Mouse (Mus musculus): ENCODE measurements around the gene Dnah6. TPM values are rescaled to one million over a fixed set of nuclear protein-coding genes. Genes with fewer than 3 reads are reported as not detected.

The Dnah6 gene
- polyA plus RNA-seq, 1 experiment from 2014 or later, result 0.37 TPM

DNA sequence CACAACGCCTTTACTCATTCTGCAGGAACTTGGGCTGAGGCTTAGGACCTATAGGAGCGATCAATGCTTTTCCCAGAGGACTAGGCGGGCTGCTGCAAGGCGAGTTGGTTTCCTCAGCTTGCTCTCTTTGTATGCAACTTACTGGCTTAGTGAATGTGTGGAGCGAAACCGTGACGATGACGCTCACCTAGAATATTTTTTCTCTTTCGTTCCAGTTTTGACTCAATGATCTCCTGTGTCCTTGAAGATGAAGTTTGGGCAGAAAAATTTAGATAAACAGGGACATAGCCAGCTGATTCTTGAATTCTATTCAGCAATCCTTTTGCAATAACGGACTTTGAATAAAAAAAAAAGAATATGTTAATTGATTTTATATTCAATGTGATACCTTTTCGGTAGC is 101.1 kb downstream of the Dnah6 start:
- Histone ChIP-seq H3K27ac (replicated peaks) (no peak overlapping the region), H3K9me3 (no peaks in the 10 kb centered on the region), H3K36me3 (no peaks in the 10 kb centered on the region), H3K4me3 (no peak overlapping the region), H3K9ac (replicated peaks) (no peak overlapping the region), H3K4me1 (no peaks in the 10 kb centered on the region), H3K27me3 (no peaks in the 10 kb centered on the region), H3K4me2 (replicated peaks) (no peak overlapping the region)
- 85% methylated on average over 11 of the region's 11 CpGs for WGBS
- no peak for ATAC-seq (replicated peaks)

DNA sequence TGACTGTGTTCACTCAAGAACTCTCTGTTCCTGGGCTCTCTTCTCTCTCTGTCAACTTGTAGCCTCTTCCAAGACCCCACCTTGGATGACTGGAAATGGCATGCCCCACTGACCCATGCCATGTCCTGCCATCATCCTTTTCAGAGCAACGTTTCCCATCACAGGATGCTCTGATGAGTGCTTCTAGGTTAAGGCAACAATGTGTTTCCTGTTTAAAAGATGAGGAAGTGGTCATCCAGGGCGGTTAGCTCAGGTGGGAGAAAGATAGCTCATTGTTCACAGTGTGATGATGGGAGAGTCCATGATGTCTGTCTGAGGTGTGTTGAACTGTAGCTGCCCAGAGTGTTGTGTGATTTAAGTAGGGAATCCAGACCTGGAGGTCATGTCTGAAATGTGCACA is 107.6 kb downstream of the Dnah6 start:
- no peak overlapping the region for H3K27ac ChIP-seq (replicated peaks)
- H3K4me2 ChIP-seq (replicated peaks), result no peak overlapping the region
- no peaks in the 10 kb centered on the region for H3K4me1 ChIP-seq
- H3K27me3 ChIP-seq, result no peaks in the 10 kb centered on the region
- no peak overlapping the region for H3K9ac ChIP-seq (replicated peaks)
- 83% methylated on average over 2 of the region's 2 CpGs for WGBS
- no peaks in the 10 kb centered on the region for H3K9me3 ChIP-seq
- ATAC-seq (replicated peaks), result no peak
- no peaks in the 10 kb centered on the region for H3K36me3 ChIP-seq
- H3K4me3 ChIP-seq, result no peak overlapping the region

DNA sequence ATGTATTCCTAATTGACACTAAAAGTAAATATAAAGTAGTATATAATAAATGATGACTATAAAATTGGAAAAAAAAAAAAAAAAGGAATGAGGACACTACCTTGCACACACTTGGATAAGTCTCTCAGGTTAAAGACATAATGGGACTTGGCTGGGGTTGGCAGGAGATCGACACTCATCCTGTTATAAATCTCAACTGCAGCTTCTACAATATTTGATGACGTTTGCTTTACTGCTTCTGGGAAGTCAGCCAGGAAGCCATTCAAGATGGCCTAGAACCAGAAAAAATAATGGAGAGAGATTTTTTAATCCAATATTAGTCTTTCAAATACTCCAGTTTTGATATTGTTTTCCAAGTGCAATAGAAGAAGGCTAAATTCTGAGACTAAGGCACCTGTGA is 108.1 kb downstream of the Dnah6 start:
- no peak overlapping the region for H3K9ac ChIP-seq (replicated peaks)
- no peaks in the 10 kb centered on the region for H3K27me3 ChIP-seq
- no peak overlapping the region for H3K4me3 ChIP-seq
- H3K36me3 ChIP-seq, result no peaks in the 10 kb centered on the region
- no peaks in the 10 kb centered on the region for H3K4me1 ChIP-seq
- no peak overlapping the region for H3K27ac ChIP-seq (replicated peaks)
- WGBS, result 66% methylated on average over 2 of the region's 2 CpGs
- H3K4me2 ChIP-seq (replicated peaks), result no peak overlapping the region
- no peak for ATAC-seq (replicated peaks)
- H3K9me3 ChIP-seq, result no peaks in the 10 kb centered on the region

DNA sequence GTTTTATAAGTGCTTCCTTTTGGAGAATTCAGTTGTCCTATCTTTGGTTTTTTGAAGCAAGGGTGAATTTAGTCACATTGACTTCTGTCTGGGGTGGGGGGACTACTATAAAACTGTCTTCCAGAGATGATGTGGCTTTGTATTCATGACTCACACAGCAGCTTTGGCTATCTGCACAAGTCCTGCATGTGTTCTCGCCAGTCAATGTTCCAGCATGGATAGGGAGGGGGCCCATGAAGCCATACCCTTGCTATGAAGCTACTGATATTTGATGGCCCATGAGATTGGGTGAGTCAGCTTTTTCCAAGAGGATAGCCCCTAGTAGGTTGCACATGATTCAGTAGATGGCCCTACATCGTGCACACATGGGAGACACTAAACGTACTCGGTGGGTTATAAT is 128.3 kb downstream of the Dnah6 start:
- 93% methylated on average over 4 of the region's 4 CpGs for WGBS

DNA sequence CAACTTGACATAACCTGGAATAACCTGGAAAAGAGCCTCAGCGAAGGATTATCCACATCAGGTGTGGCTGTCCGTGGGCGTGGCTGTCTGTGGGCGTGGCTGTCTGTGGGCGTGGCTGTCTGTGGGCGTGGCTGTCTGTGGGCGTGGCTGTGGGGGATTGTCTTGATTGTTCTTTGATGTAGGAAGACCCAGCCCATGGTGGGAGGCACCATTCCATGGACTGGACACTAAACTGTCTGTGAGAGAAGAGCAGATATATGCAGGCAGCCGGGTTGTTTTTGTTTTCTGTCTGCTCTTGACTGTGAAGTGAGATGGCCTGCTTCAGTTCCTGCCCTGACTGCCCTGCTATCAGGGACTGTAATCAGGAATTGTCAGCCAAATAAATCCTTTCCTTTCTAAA is 130.6 kb downstream of the Dnah6 start:
- Histone ChIP-seq H3K9me3 (no peaks in the 10 kb centered on the region), H3K36me3 (no peaks in the 10 kb centered on the region), H3K4me2 (replicated peaks) (no peak overlapping the region), H3K27me3 (no peaks in the 10 kb centered on the region), H3K27ac (replicated peaks) (no peak overlapping the region), H3K4me3 (no peak overlapping the region), H3K4me1 (no peaks in the 10 kb centered on the region), H3K9ac (replicated peaks) (no peak overlapping the region)
- no peak for ATAC-seq (replicated peaks)
- 81% methylated on average over 8 of the region's 8 CpGs for WGBS

More for the DNA sequence above, 128.3 kb downstream of the Dnah6 start:
- Histone ChIP-seq H3K27ac (replicated peaks) (no peak overlapping the region), H3K4me2 (replicated peaks) (no peak overlapping the region), H3K9ac (replicated peaks) (no peak overlapping the region), H3K27me3 (no peaks in the 10 kb centered on the region), H3K36me3 (no peaks in the 10 kb centered on the region), H3K4me3 (no peak overlapping the region), H3K4me1 (no peaks in the 10 kb centered on the region), H3K9me3 (no peaks in the 10 kb centered on the region)
- no peak for ATAC-seq (replicated peaks)

DNA sequence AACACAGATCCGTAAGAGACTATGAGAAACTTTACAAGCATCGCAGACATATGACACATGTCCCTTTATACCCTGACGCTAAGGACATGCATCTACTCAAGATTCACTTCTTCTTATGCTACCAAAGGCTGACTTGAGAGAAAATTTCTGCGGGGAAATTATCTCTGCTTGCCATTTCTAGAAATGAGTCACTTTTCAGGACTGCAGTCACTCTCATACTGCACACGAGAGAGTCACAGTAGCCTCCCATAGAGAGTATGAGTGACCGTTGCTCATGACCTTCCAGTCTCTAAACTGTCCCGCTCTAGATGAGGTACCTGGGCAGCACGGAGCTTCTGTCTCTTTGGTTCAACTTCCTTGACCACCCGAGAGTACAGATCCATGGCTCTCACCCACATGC is 138.9 kb downstream of the Dnah6 start:
- Histone ChIP-seq H3K27me3 (no peaks in the 10 kb centered on the region), H3K36me3 (no peaks in the 10 kb centered on the region), H3K4me3 (no peak overlapping the region), H3K9me3 (peaks cover 4% of the 10 kb centered on the region; the same call in 1 of the 2 replicates), H3K27ac (replicated peaks) (no peak overlapping the region), H3K9ac (replicated peaks) (no peak overlapping the region), H3K4me2 (replicated peaks) (no peak overlapping the region), H3K4me1 (no peaks in the 10 kb centered on the region)
- WGBS, result 93% methylated on average over 9 of the region's 9 CpGs
- ATAC-seq (replicated peaks), result no peak

DNA sequence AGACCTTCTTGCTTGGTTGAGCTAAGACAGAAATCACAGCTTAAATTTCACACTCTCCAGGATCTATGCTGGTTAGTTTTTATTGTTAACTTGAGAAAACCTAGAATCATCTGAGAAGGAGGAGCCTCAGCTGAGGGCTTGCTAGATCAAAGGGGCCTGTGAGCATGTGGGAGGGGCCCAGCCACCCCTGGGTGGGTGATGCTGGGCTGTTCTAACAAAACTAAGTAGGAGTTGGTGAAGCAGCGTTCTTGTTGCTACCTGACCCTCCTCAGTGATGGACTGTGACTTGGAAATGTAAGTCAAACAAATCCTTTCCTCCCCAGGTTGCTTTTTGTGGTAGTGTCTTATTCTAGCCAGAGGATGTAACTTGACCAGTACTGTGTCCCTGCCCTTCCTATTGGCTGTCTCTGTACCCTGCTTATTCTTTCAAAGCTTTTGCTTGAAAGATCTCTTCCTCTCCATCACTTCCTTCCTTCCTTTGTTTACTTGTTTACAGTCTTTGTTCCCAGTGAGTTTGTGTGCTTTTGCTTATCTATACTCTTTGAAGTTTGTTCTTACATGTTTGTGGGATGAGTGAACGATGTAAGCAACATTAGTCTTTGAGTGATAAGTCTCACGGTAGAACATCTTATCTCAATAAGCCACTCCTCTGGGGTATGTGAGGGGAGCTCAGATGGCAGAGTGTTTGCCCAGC is 149.2 kb downstream of the Dnah6 start:
- WGBS, result 82% methylated on average over 3 of the region's 3 CpGs
- no peak overlapping the region for H3K9ac ChIP-seq (replicated peaks)
- H3K27ac ChIP-seq (replicated peaks), result no peak overlapping the region
- peaks cover under 1% of the 10 kb centered on the region; the same call in 1 of the 2 replicates for H3K9me3 ChIP-seq
- ATAC-seq (replicated peaks), result no peak
- H3K4me2 ChIP-seq (replicated peaks), result no peak overlapping the region
- H3K4me3 ChIP-seq, result no peak overlapping the region
- H3K27me3 ChIP-seq, result no peaks in the 10 kb centered on the region
- H3K4me1 ChIP-seq, result no peaks in the 10 kb centered on the region
- no peaks in the 10 kb centered on the region for H3K36me3 ChIP-seq

DNA sequence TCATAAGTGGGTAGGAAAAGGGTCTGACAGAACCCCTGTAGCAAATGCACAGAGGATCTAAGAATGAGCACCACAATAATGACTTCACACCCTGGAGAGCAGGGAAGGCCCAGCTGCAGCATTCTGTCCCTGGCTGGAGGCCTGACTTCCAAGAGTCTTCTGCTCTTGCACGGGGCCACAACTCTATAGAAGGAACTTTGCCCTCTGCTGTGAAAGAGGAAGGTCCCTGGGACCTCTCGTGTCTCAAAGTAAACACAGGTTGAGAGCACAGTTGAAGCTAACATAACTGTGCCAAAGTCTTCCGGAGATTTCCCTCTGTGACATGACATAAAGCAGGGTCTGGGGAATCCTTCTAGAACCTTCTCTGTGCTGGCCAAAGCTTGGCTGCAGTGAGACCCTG is 150.2 kb downstream of the Dnah6 start:
- no peak overlapping the region for H3K27ac ChIP-seq (replicated peaks)

DNA sequence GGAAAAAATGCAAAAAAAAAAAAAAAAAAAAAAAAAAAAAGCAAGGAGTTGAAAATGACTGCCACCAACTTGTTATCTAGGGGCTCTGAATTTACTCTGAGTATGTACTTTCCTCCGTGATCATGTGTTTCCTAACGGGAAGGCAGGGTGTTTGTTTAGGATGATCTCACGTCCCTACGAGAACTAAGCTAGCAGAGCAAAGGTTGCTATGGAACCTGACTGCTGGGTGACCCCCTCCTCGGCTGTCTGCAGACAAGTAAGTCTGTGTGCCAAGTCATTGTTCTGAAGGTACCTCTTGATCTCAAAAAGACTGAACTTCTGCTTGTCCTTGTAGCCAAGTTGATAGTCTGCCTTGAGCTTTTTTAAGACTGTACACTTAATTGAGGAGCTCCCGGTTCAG is 150.8 kb downstream of the Dnah6 start:
- Histone ChIP-seq H3K9ac (replicated peaks) (no peak overlapping the region), H3K36me3 (no peaks in the 10 kb centered on the region), H3K27me3 (no peaks in the 10 kb centered on the region), H3K27ac (replicated peaks) (no peak overlapping the region), H3K9me3 (no peaks in the 10 kb centered on the region), H3K4me3 (no peak overlapping the region), H3K4me2 (replicated peaks) (no peak overlapping the region), H3K4me1 (no peaks in the 10 kb centered on the region)
- WGBS, result 83% methylated on average over 6 of the region's 6 CpGs
- ATAC-seq (replicated peaks), result no peak

More for the DNA sequence above, 150.2 kb downstream of the Dnah6 start:
- no peaks in the 10 kb centered on the region for H3K9me3 ChIP-seq
- H3K4me2 ChIP-seq (replicated peaks), result no peak overlapping the region
- H3K9ac ChIP-seq (replicated peaks), result no peak overlapping the region
- WGBS, result 82% methylated on average over 3 of the region's 3 CpGs
- H3K27me3 ChIP-seq, result no peaks in the 10 kb centered on the region
- no peaks in the 10 kb centered on the region for H3K4me1 ChIP-seq
- H3K4me3 ChIP-seq, result no peak overlapping the region
- ATAC-seq (replicated peaks), result no peak
- no peaks in the 10 kb centered on the region for H3K36me3 ChIP-seq

DNA sequence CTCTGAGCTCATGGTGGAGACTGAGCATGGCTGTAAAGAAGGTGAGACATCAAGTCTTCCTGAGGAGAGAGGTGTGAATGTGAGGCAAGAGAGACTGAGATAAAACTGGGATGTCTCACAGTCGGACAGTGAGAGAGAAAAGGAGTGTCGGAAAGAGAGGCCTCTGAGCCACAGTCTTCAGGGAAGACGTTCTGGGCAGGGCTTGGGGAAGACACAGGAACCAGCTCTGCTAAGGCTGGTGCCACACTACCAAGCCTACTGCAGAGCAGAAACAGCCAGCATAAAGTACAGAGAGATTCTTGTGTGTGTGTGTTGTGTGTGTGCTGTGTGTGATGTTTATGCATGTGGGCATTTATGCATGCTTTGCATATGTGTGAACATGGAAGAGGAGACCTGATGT is 156.9 kb downstream of the Dnah6 start:
- Histone ChIP-seq H3K9me3 (no peaks in the 10 kb centered on the region), H3K27ac (replicated peaks) (no peak overlapping the region), H3K4me2 (replicated peaks) (no peak overlapping the region), H3K9ac (replicated peaks) (no peak overlapping the region), H3K4me3 (no peak overlapping the region), H3K36me3 (no peaks in the 10 kb centered on the region), H3K4me1 (no peaks in the 10 kb centered on the region), H3K27me3 (no peaks in the 10 kb centered on the region)
- 91% methylated on average over 3 of the region's 3 CpGs for WGBS
- no peak for ATAC-seq (replicated peaks)

DNA sequence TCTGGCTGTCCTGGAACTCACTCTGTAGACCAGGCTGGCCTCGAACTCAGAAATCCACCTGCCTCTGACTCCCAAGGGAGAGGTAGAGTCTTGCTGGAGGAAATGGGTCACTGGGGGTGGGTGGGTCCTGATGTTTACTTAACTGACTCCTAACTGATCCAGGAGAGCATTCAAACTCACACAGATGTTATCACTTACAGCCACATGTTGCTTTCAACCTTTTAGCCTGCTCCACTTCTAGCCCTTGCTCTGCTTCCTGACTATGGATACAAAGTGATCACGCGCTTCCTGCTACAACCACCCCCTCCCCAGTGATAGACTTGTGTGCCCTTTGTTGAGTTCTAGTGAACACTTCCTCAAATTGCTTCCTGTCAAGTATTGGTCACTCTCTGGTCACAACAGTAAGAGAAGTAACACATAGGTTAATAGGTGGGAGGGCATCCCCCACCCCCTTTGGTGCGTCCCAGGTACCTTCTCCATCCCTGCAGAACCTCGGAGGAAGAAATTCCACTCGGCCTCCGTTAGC is 161.8 kb downstream of the Dnah6 start:
- Histone ChIP-seq H3K9me3 (no peaks in the 10 kb centered on the region), H3K36me3 (no peaks in the 10 kb centered on the region), H3K4me3 (no peak overlapping the region), H3K4me2 (replicated peaks) (no peak overlapping the region), H3K4me1 (no peaks in the 10 kb centered on the region), H3K27me3 (no peaks in the 10 kb centered on the region), H3K27ac (replicated peaks) (no peak overlapping the region), H3K9ac (replicated peaks) (no peak overlapping the region)
- ATAC-seq (replicated peaks), result no peak
- 89% methylated on average over 7 of the region's 7 CpGs for WGBS

DNA sequence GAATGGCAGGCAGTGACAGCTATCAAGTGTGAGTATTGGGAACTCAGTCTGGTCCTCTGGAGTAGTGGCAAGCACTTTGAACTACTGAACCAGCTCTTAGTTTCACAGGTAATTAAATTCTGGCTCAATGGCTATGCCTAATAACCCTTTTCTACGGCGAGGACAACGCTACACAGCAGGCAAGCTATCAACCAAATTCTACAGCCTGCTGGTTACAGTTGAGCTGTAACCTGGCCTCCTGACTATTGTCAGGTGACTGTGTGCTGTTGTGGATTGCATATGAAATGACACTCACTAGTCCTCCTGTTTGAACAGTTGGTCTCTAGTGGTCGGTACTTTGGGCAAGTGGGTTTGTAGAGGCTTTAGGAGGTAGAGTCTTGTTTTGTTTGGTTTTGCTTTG is 162.3 kb downstream of the Dnah6 start:
- Histone ChIP-seq H3K9me3 (no peaks in the 10 kb centered on the region), H3K4me2 (replicated peaks) (no peak overlapping the region), H3K9ac (replicated peaks) (no peak overlapping the region), H3K27me3 (no peaks in the 10 kb centered on the region), H3K4me3 (no peak overlapping the region), H3K36me3 (no peaks in the 10 kb centered on the region), H3K4me1 (no peaks in the 10 kb centered on the region), H3K27ac (replicated peaks) (no peak overlapping the region)
- no peak for ATAC-seq (replicated peaks)
- WGBS, result 89% methylated on average over 4 of the region's 4 CpGs

DNA sequence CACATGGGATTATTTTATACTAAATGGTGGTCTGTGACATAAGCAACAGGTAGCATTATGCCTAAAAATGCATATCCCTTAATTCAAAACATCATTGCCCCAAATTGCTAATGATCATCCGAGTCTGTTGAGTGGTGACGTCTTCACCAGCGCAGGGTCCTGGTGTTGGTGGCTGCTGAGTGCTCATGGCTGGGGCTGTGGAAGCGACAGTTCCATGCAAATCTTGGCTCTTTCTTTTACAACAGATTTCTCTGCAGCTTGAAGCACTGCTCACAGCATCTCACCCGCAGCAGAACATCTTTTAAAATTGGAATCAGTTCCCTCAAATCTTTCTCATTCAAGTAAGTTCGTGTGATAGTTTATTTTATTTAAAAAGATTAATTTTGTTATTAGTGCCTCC is 166.1 kb downstream of the Dnah6 start:
- WGBS, result 90% methylated on average over 6 of the region's 6 CpGs
- Histone ChIP-seq H3K4me3 (no peak overlapping the region), H3K9ac (replicated peaks) (no peak overlapping the region), H3K27ac (replicated peaks) (no peak overlapping the region), H3K4me1 (no peaks in the 10 kb centered on the region), H3K4me2 (replicated peaks) (no peak overlapping the region), H3K9me3 (no peaks in the 10 kb centered on the region), H3K36me3 (no peaks in the 10 kb centered on the region), H3K27me3 (no peaks in the 10 kb centered on the region)
- ATAC-seq (replicated peaks), result no peak

Data from forebrain, embryonic 15.5 days (tissue).